Mouse (Mus musculus): ENCODE results near the gene Echs1.

Gene Echs1

DNA sequence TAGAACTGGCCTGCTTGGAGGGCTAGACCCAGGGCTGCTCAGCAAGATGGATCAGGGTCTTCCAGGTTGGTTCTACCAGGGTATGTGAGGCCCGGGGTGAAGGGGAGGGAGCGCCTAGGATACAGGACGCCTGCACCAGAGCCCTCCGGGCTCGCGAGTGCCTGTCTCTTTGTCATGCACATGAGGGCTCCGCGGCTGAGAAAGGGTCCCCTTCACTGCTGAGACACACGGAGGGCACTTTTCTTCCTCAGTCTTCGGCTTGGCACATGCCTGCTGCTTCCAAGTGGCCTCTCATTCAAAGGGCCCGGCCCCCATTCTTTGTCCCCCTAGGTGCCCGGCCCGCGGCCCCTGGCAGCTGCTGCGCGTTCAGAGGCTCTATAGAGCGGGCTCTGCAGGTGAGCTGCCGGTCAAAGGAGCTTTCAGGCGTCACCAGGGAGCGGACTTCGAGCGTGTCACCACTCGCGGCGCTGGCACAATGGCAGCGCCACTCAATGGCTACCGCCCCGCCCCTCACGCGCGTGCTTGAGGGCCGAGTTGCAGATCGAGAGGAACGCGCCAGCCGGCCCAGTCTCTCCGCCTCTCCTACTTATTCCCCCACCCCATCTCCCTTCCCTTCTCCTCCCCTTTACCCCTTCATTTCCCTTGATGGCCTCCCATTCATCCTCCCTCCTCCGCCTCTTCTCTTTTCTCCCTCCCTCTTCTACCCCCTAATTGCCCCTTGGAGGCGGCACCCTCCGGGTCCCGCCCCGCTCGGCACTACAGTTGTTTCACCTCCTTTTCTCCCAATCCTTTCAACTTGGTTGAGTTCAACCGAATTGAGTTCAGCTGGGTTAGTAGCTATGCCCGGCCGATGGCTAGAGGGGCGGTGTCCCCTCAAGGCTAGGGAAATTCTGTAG is 55.1 kb downstream of the Echs1 start:
- peak; percentile 49 to 58 for DNase-seq

DNA sequence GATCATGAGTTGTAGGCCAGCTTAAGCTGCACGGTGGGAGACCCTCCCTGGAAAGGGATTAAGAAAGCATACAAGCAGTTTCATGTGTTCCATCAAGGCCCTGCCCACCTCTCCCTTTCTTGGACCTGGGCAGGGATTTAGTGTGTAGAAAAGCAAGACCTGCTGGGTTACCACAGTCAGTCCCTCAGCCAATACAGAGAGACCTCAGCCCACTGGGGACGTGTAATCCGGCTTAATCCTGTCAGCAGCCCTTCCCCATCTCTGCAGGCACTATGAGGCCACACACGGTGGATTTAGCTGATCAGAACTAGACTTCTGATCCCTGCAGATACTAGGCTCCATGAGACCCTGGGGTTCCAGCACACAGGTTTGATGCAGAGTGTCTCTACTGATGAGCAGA is 56.7 kb downstream of the Echs1 start:
- no peak for DNase-seq

DNA sequence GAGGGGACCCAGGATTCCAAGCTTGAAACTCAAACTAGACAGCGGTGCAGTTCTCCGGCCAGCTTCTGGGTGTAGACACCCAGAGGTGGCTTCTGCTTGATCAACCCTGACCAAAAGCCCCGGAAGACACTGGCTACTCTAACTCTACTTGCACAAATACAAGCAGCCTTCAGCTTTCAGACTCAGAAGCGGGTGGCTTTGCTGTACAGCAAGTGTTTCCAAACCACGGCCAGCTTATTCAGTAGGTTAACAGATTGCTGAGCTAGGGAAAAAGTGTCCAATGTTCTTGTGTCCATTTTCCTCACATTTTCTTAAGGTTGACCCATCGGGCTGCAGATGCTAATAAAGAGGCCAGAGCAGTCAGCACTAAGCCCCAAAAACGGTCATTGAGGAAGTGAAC is 57.7 kb downstream of the Echs1 start:
- no peak for DNase-seq

- peak; percentile 53 to 65 for DNase-seq
Observed at GRCm38 (mm10) chr7:140057413-140058407, 58.6 kb downstream of the Echs1 start.

Data from cerebellum, postnatal 10 days (tissue).